Mouse (Mus musculus): ENCODE measurements around the gene Cnfn.
"Not testable (repeated sequence)": the region's sequence is repeated elsewhere in the genome, so short reads cannot be mapped to it uniquely, and the experiment has no call there.

Cnfn gene

GRCm38 (mm10) chr7:25369058-25369749 is at the start of gene Cnfn:
Gene Cnfn, minus strand, starts transcription at chr7:25369724.
- no peak for DNase-seq (ENCODE audit: low spot score)

GRCm38 (mm10) chr7:25417597-25417996 is 48.1 kb upstream of the Cnfn start:
- DNase-seq (ENCODE audit: low spot score): no peak

GRCm38 (mm10) chr7:25412833-25413441 is 43.4 kb upstream of the Cnfn start, which contains the start of gene Cxcl17:
Gene Cxcl17, minus strand, starts transcription at chr7:25412886.
- no peak for DNase-seq (ENCODE audit: low spot score)

GRCm38 (mm10) chr7:25411861-25412260 is 42.3 kb upstream of the Cnfn start:
- no peak for DNase-seq (ENCODE audit: low spot score)

- no peak for DNase-seq (ENCODE audit: low spot score)
Measured at GRCm38 (mm10) chr7:25410969-25411615, 41.6 kb upstream of the Cnfn start.

DNA sequence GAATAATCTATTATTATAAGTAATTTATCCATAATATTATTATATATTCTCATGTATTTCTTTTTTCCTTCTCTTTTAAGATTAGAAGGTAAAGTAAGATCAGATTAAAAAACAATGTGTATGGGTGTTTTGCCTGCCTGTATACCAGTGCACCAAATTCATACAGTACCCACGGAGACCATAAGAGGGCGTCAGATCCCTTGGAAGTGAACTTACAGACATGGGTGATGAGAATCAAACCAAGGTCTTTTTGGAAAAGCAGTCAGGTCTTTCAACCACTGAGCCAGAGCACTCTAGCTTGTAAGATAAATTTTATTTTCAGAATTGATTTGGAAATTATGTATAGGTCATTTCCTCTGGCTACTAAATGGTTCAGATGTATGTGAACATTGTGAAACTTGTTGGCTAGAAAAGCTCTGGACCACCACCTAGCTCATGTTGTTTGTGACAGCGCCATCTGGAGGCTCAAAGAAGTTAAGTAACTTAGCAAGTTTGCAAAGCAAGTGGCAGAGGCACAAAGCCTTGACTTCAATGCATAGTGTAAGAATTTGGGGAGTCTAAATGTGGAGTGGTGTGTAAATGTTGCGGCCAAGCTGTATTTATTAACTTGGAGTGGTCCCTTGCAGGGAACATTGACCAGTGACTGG is 39.7 kb upstream of the Cnfn start:
- DNase-seq (ENCODE audit: low spot score): no peak

DNA sequence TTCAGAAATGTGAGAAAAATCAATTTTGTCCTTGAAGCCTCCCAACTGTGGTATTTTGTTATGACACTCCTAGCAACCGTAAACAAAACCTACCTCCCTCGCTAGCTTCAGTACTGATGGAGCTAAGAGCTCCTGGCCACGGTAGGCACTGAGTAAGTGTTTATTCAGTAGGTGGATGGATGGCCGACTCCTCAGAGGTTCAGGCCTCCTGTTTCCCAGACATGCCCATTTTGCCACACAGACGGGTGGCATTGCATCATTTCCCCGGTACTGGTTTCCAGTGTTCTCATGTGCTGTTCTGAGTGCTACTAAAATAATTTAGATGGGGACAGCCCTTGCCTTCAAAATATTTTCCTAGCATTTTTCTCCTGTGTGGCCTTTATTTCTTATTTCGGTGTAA is 36.9 kb upstream of the Cnfn start:
- no peak for DNase-seq (ENCODE audit: low spot score)

GRCm38 (mm10) chr7:25402671-25403101 is 33.2 kb upstream of the Cnfn start:
- no peak for DNase-seq (ENCODE audit: low spot score)

GRCm38 (mm10) chr7:25401986-25402385 is 32.5 kb upstream of the Cnfn start:
- DNase-seq (ENCODE audit: low spot score): no peak

DNA sequence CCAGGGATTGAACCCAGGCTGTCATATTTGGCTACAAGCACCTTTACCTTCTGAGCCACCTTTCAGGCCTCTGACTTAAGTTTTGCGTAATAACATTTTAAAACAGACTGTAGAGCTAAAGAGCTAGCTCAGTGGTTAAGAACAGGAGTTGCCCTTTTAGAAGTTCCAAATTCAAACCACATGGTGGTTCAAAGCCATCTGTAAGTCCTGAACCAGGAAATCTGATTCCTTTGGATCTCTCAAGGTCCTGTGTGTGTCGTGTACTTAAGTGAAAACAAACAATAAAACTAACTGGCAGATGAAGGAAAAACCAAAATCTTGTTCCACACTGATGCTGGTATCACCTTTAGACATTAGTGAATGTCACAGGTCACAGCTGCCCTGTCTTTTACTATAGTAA is 32.0 kb upstream of the Cnfn start:
- DNase-seq (ENCODE audit: low spot score): no peak

- not testable (repeated sequence) for DNase-seq (ENCODE audit: low spot score)
Measured at GRCm38 (mm10) chr7:25399028-25399427, 29.5 kb upstream of the Cnfn start.

- no peak for DNase-seq (ENCODE audit: low spot score)
Measured at GRCm38 (mm10) chr7:25398610-25399009, 29.1 kb upstream of the Cnfn start, which contains the start of gene Lipe. Gene Lipe, minus strand, starts transcription at chr7:25398710.

GRCm38 (mm10) chr7:25396621-25397020 is 27.1 kb upstream of the Cnfn start:
- DNase-seq (ENCODE audit: low spot score): no peak

- peak; percentile 95 for DNase-seq (ENCODE audit: low spot score)
Measured at GRCm38 (mm10) chr7:25395558-25396521, 26.3 kb upstream of the Cnfn start.

GRCm38 (mm10) chr7:25395186-25395557 is 25.6 kb upstream of the Cnfn start:
- DNase-seq (ENCODE audit: low spot score): no peak

DNA sequence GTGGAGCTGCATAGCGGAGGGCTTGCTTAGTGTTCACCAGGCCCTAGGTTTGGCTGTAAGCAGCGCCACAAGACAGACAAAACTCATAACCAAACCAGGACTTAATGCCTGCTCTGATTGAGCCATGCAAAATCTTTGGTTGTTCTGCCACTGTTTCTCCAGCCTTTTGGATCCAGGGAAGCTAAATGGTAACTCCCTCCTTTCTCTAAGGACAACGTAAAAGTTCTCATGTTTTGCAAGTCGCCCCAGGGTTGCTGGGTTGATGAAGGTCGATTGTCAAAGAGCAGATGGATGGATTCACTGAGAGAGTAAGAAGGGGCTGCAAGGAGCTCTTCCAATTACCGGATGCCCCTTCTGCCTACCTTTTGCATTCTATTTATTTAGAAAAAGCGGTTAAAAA is 25.2 kb upstream of the Cnfn start:
- DNase-seq (ENCODE audit: low spot score): no peak

- no peak for DNase-seq (ENCODE audit: low spot score)
Measured at GRCm38 (mm10) chr7:25393451-25394210, 24.1 kb upstream of the Cnfn start.

DNA sequence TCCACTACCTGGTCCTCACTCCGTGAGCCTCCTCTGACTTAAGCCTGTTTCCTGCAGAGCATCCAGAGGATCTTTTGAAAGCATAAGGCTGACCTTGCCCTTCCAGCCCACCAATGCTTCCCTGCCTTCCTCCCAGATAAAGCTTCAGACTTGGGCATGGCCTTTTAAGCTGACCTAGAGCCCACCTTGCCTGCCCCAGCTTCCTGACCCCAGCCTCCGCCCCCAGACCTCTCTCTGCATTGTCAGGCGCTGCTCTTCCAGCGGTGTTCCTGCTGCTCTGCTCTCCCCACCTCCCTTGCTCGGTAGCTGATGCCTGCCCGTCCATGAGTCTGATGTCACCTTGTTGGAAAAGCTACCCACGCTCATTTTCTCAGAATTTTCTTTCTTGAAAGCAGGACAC is 23.3 kb upstream of the Cnfn start:
- no peak for DNase-seq (ENCODE audit: low spot score)

GRCm38 (mm10) chr7:25391856-25392453 is 22.4 kb upstream of the Cnfn start:
- DNase-seq (ENCODE audit: low spot score): no peak

DNA sequence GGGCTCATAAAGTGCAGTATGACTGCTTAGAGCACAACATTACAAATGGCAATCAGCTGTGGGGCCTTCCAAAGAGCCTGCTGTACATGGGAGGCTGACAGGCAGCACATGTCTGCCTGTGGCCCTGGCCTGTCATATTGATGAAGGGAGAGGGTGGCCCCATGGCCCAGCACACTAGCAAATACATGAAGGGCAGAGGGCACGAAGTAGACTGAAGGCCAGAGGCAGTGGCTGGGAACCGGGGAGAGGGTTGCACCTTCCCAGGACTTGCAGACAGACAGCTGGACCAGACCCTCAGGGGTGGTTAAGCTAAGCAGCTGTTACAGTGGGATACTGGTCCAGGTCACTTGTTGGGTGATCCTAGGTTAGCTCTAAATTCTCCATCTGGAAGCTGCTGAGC is 21.5 kb upstream of the Cnfn start:
- DNase-seq (ENCODE audit: low spot score): no peak

Data from ovary, postnatal 36 days (tissue).